Comparison of ENCODE assay signal across 10 mouse cellular contexts in the genomic region with DNA sequence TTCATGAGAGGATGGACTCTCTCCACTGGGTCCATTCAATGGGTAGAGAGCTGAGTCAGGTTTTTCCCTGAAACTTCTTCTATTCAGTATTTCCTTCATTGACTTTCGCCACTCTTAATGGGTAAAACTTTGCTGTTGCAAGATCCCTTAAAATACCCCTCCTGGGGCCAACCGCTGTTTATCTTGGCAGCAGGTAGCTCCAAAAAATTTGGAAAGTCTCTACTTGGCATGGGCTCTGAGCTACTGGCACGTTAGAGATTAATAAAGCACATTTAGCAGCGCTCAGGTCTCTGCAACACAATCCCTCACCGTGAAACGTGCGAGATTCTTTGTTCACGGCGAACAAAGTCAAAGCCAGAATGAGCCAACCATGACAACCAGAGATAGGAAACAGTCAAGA. TPM values are rescaled to one million over a fixed set of nuclear protein-coding genes. Genes with fewer than 3 reads are reported as not detected.
DNase-seq lines count a peak whose midpoint lies in the region; ATAC-seq and TF ChIP-seq lines count a peak whose summit lies in the region.
"Had no signal": no experiment of that assay in that cellular context is flagged by ENCODE, and none has a peak within 500 bp of the region (broad histone marks: within the 10 kb centered on the region; RNA-seq: fewer than 3 reads in every experiment).

No protein-coding gene starts in this region.

- no peaks in the 10 kb centered on the region for H3K36me3 ChIP-seq in heart, embryonic 13.5 days
- no peaks in the 10 kb centered on the region for H3K36me3 ChIP-seq in embryonic facial prominence, embryonic 15.5 days
- no peaks in the 10 kb centered on the region for H3K36me3 ChIP-seq in heart, postnatal 0 days (replicated peaks; ENCODE audit: control insufficient read depth, insufficient read depth, low read length)
- H3K36me3 ChIP-seq in lung, postnatal 0 days (ENCODE audit: insufficient read depth, low read length) = no peaks in the 10 kb centered on the region

- no peak for DNase-seq in heart, postnatal 25 days (ENCODE audit: low spot score)
- no peak for DNase-seq in heart, postnatal 0 days (ENCODE audit: low spot score)
- DNase-seq in lung, postnatal 0 days (ENCODE audit: low spot score) = peak; percentile 29
- no peak for DNase-seq in ovary, postnatal 36 days (ENCODE audit: low spot score)
- DNase-seq in urinary bladder, postnatal 14 days (ENCODE audit: low spot score) = no peak
- no peak for DNase-seq in cerebellum, adult 18-20 months
- DNase-seq: right cerebral cortex, postnatal 25 days had no signal

- intact Hi-C loops in heart, postnatal 25 days (cut with DNase I) = no loop called here

- peaks cover 21% of the 10 kb centered on the region for H3K4me1 ChIP-seq in heart, embryonic 13.5 days
- H3K4me1 ChIP-seq in embryonic facial prominence, embryonic 15.5 days = peaks cover 18% of the 10 kb centered on the region
- H3K4me1 ChIP-seq in heart, postnatal 0 days (ENCODE audit: control insufficient read depth, insufficient read depth) = peaks cover 19% of the 10 kb centered on the region; the same call in 1 of the 2 replicates
- H3K4me1 ChIP-seq in lung, postnatal 0 days (ENCODE audit: insufficient read depth, low read depth, low read length) = 0 out of 2 replicates have a peak, but pooled peaks cover 4% of the 10 kb centered on the region

- H3K9me3 ChIP-seq in heart, embryonic 13.5 days = no peaks in the 10 kb centered on the region
- H3K9me3 ChIP-seq in embryonic facial prominence, embryonic 15.5 days (replicated peaks) = no peaks in the 10 kb centered on the region
- H3K9me3 ChIP-seq in heart, postnatal 0 days (replicated peaks; ENCODE audit: control insufficient read depth, low read length) = no peaks in the 10 kb centered on the region
- H3K9me3 ChIP-seq in lung, postnatal 0 days (ENCODE audit: low read length) = no peaks in the 10 kb centered on the region

- peak overlapping the region; percentile 28 for H3K4me3 ChIP-seq in heart, embryonic 13.5 days
- H3K4me3 ChIP-seq in embryonic facial prominence, embryonic 15.5 days (replicated peaks) = peak overlapping the region; percentile 22
- H3K4me3 ChIP-seq in heart, postnatal 0 days (ENCODE audit: low read depth, low read length) = peak overlapping the region; percentile 38
- peak overlapping the region; percentile 28; the same call in 1 of the 2 replicates for H3K4me3 ChIP-seq in lung, postnatal 0 days (ENCODE audit: low read depth, low read length)

- no peak overlapping the region for H3K9ac ChIP-seq in heart, embryonic 13.5 days
- no peak overlapping the region for H3K9ac ChIP-seq in embryonic facial prominence, embryonic 15.5 days
- no peak overlapping the region for H3K9ac ChIP-seq in heart, postnatal 0 days (replicated peaks; ENCODE audit: low read depth, low read length)
- no peak overlapping the region for H3K9ac ChIP-seq in lung, postnatal 0 days (replicated peaks; ENCODE audit: low read depth)

- no peak for TF ChIP-seq CTCF in heart, postnatal 0 days (IDR thresholded peaks at IDR 0.05; ENCODE audit: low read depth)
- no peak for TF ChIP-seq CTCF in lung, postnatal 0 days (IDR thresholded peaks at IDR 0.05)

- WGBS in heart, embryonic 13.5 days = 64% methylated on average over 9 of the region's 9 CpGs
- 55% methylated on average over 9 of the region's 9 CpGs for WGBS in embryonic facial prominence, embryonic 15.5 days
- WGBS in heart, postnatal 0 days = 41% methylated on average over 9 of the region's 9 CpGs
- 45% methylated on average over 9 of the region's 9 CpGs for WGBS in lung, postnatal 0 days

- no peak for TF ChIP-seq EP300 in heart, postnatal 0 days (IDR thresholded peaks at IDR 0.05; ENCODE audit: low read depth)
- TF ChIP-seq EP300 in lung, postnatal 0 days (IDR thresholded peaks at IDR 0.05) = no peak

- no peak overlapping the region for H3K27ac ChIP-seq in heart, embryonic 13.5 days (replicated peaks)
- no peak overlapping the region for H3K27ac ChIP-seq in embryonic facial prominence, embryonic 15.5 days (replicated peaks)
- H3K27ac ChIP-seq in heart, postnatal 0 days (ENCODE audit: low read depth) = no peak overlapping the region
- no peak overlapping the region for H3K27ac ChIP-seq in lung, postnatal 0 days (ENCODE audit: low read length)

- peaks cover 10% of the 10 kb centered on the region; the same call in 1 of the 2 replicates for H3K27me3 ChIP-seq in heart, embryonic 13.5 days (replicated peaks)
- peaks cover 5% of the 10 kb centered on the region; the same call in 1 of the 2 replicates for H3K27me3 ChIP-seq in embryonic facial prominence, embryonic 15.5 days
- H3K27me3 ChIP-seq in heart, postnatal 0 days (ENCODE audit: control insufficient read depth, insufficient read depth, low read length) = no peaks in the 10 kb centered on the region
- H3K27me3 ChIP-seq in lung, postnatal 0 days (replicated peaks; ENCODE audit: insufficient read depth, low read length) = no peaks in the 10 kb centered on the region

- ATAC-seq in heart, embryonic 13.5 days (ENCODE audit: extremely low read depth, insufficient number of reproducible peaks, low FRiP score, low TSS enrichment) = no peak
- ATAC-seq in embryonic facial prominence, embryonic 15.5 days (ENCODE audit: insufficient number of reproducible peaks, low FRiP score, low TSS enrichment, low read depth) = no peak
- ATAC-seq in heart, postnatal 0 days (ENCODE audit: insufficient read depth, low read depth) = no peak
- ATAC-seq in lung, postnatal 0 days = no peak

- peak overlapping the region; percentile 81 for H3K4me2 ChIP-seq in heart, embryonic 13.5 days
- peak overlapping the region; percentile 36 for H3K4me2 ChIP-seq in embryonic facial prominence, embryonic 15.5 days (replicated peaks)
- H3K4me2 ChIP-seq in heart, postnatal 0 days (ENCODE audit: low read depth, low read length) = peak overlapping the region; percentile 61
- peak overlapping the region; percentile 46 for H3K4me2 ChIP-seq in lung, postnatal 0 days (replicated peaks; ENCODE audit: low read depth, low read length)

RNA-seq across cellular contexts. Expression of gene Nckap5, which starts 1.6 kb away (rescaled TPM):
- polyA plus RNA-seq in heart, embryonic 13.5 days (2015; fragmentation: Nextera tagmentation; extraction: Ambion mirVana) = 4.5 and 5.1 TPM in 2 replicates
- total RNA-seq in heart, postnatal 25 days (2021) = 10 to 100 TPM in 1 of 2 experiments, 1 to 10 TPM in 1; 8.5 to 12.7 TPM
- 7.5 and 9.8 TPM in 2 replicates for polyA plus RNA-seq in embryonic facial prominence, embryonic 15.5 days (2015; fragmentation: Nextera tagmentation; extraction: Ambion mirVana)
- total RNA-seq in heart, postnatal 0 days (2014; rRNA removed; ENCODE audit: low replicate concordance) = 4.9 and 14.5 TPM in 2 replicates
- 4.5 and 4.6 TPM in 2 replicates for polyA plus RNA-seq in heart, postnatal 0 days (2015; fragmentation: Nextera tagmentation; extraction: Ambion mirVana)
- polyA plus RNA-seq in lung, postnatal 0 days (2015; fragmentation: Nextera tagmentation; extraction: Ambion mirVana) = 26.0 and 37.0 TPM in 2 replicates
- total RNA-seq: megakaryocyte-erythroid progenitor cell, adult 5-6 weeks had no signal
